Mouse (Mus musculus) lung, postnatal 14 days (tissue): Measurements from ENCODE around the gene Becn1.

Source experiments
- DNase-seq: peaks from one replicate; pipeline ENCODE4 v3.0.0; 2021

Becn1 gene

GRCm38 (mm10) chr11:101263989-101264280 lies 38.2 kb downstream of the Becn1 start:
- DNase-seq = no peak

- no peak for DNase-seq
Measured at GRCm38 (mm10) chr11:101263138-101263988, 38.7 kb downstream of the Becn1 start.

- DNase-seq = no peak
Measured at GRCm38 (mm10) chr11:101262272-101262967, 39.7 kb downstream of the Becn1 start.

GRCm38 (mm10) chr11:101260826-101261380 lies 41.2 kb downstream of the Becn1 start:
- no peak for DNase-seq

- peak; percentile 70 for DNase-seq
Measured at GRCm38 (mm10) chr11:101259948-101260825, 41.9 kb downstream of the Becn1 start, which contains the start of gene Wnk4. Gene Wnk4 (plus strand): TSS chr11:101260567.

GRCm38 (mm10) chr11:101259261-101259712 lies 42.8 kb downstream of the Becn1 start:
- no peak for DNase-seq

GRCm38 (mm10) chr11:101255826-101256775 lies 46.0 kb downstream of the Becn1 start:
- DNase-seq = no peak

- DNase-seq = peak; percentile 87
Measured at GRCm38 (mm10) chr11:101253613-101254389, 48.3 kb downstream of the Becn1 start, which contains the start of gene Vps25. Gene Vps25 (plus strand): TSS chr11:101253707.

GRCm38 (mm10) chr11:101252941-101253340 lies 49.1 kb downstream of the Becn1 start:
- no peak for DNase-seq

GRCm38 (mm10) chr11:101251031-101251430 lies 51.1 kb downstream of the Becn1 start:
- no peak for DNase-seq

- DNase-seq = peak; percentile 74
Measured at GRCm38 (mm10) chr11:101248258-101248994, 53.7 kb downstream of the Becn1 start.

- no peak for DNase-seq
Measured at GRCm38 (mm10) chr11:101247521-101248030, 54.5 kb downstream of the Becn1 start.

- DNase-seq = no peak
Measured at GRCm38 (mm10) chr11:101246702-101247012, 55.4 kb downstream of the Becn1 start.

- peak; percentile 79 for DNase-seq
Measured at GRCm38 (mm10) chr11:101245855-101246701, 56.0 kb downstream of the Becn1 start, which contains the start of gene Ramp2. Gene Ramp2 (plus strand): TSS chr11:101246028.

- DNase-seq = peak; percentile 27
Measured at GRCm38 (mm10) chr11:101245071-101245470, 57.0 kb downstream of the Becn1 start.

GRCm38 (mm10) chr11:101238071-101238647 lies 63.9 kb downstream of the Becn1 start:
- peak; percentile 48 for DNase-seq

GRCm38 (mm10) chr11:101236782-101237181 lies 65.3 kb downstream of the Becn1 start:
- no peak for DNase-seq
